Mouse (Mus musculus): ENCODE data around the gene Copg2. TPM values are rescaled to one million over a fixed set of nuclear protein-coding genes. Genes with fewer than 3 reads are reported as not detected.
"Not testable (repeated sequence)": the region's sequence is repeated elsewhere in the genome, so short reads cannot be mapped to it uniquely, and the experiment has no call there.

Copg2 gene
- polyA plus RNA-seq, 1 experiment from 2014 or later: 31.5 TPM

- H3K4me1 ChIP-seq; H3K9me3 ChIP-seq; H3K9ac ChIP-seq; H3K4me3 ChIP-seq (replicated peaks); H3K27me3 ChIP-seq; H3K4me2 ChIP-seq: not testable (repeated sequence)
- peaks cover 36% of the 10 kb centered on the region for H3K36me3 ChIP-seq (replicated peaks)
- ATAC-seq (ENCODE audit: low FRiP score): peak; percentile 88
- peak overlapping the region; percentile 1; the same call in 1 of the 2 replicates for H3K27ac ChIP-seq
- 83% methylated on average over 6 of the region's 6 CpGs for WGBS
Measured at GRCm38 (mm10) chr6:30804389-30805052, 92.1 kb downstream of the Copg2 start.

GRCm38 (mm10) chr6:30802915-30803314 lies 93.7 kb downstream of the Copg2 start:
- not testable (repeated sequence) for H3K9ac ChIP-seq; H3K27ac ChIP-seq; H3K27me3 ChIP-seq; H3K4me3 ChIP-seq (replicated peaks); H3K4me1 ChIP-seq; H3K4me2 ChIP-seq; H3K9me3 ChIP-seq
- H3K36me3 ChIP-seq (replicated peaks): peaks cover 34% of the 10 kb centered on the region
- peak; percentile 49; the same call in 1 of the 2 replicates for ATAC-seq (ENCODE audit: low FRiP score)
- WGBS: 97% methylated on average over 7 of the region's 7 CpGs

- H3K4me3 ChIP-seq (replicated peaks): no peak overlapping the region
- WGBS: 98% methylated on average over 2 of the region's 2 CpGs
Measured at GRCm38 (mm10) chr6:30751209-30751608, 145.4 kb downstream of the Copg2 start.

GRCm38 (mm10) chr6:30750482-30750881 lies 146.1 kb downstream of the Copg2 start:
- Histone ChIP-seq H3K9me3 (no peaks in the 10 kb centered on the region), H3K4me1 (no peaks in the 10 kb centered on the region), H3K27ac (no peak overlapping the region), H3K4me2 (no peak overlapping the region), H3K27me3 (no peaks in the 10 kb centered on the region), H3K36me3 (replicated peaks) (peaks cover 47% of the 10 kb centered on the region), H3K4me3 (replicated peaks) (no peak overlapping the region), H3K9ac (no peak overlapping the region)
- 88% methylated on average over 6 of the region's 6 CpGs for WGBS
- ATAC-seq (ENCODE audit: low FRiP score): no peak

More at GRCm38 (mm10) chr6:30751209-30751608, 145.4 kb downstream of the Copg2 start:
- peaks cover 40% of the 10 kb centered on the region for H3K36me3 ChIP-seq (replicated peaks)
- no peaks in the 10 kb centered on the region for H3K27me3 ChIP-seq
- H3K27ac ChIP-seq: no peak overlapping the region
- H3K4me1 ChIP-seq: no peaks in the 10 kb centered on the region
- H3K9me3 ChIP-seq: no peaks in the 10 kb centered on the region
- H3K9ac ChIP-seq: no peak overlapping the region
- no peak overlapping the region for H3K4me2 ChIP-seq
- ATAC-seq (ENCODE audit: low FRiP score): no peak

- ATAC-seq (ENCODE audit: low FRiP score): no peak
- H3K27me3 ChIP-seq: no peaks in the 10 kb centered on the region
- no peaks in the 10 kb centered on the region for H3K9me3 ChIP-seq
- H3K4me1 ChIP-seq: no peaks in the 10 kb centered on the region
- H3K9ac ChIP-seq: no peak overlapping the region
- no peak overlapping the region for H3K4me2 ChIP-seq
- peaks cover 53% of the 10 kb centered on the region for H3K36me3 ChIP-seq (replicated peaks)
- H3K27ac ChIP-seq: no peak overlapping the region
- no peak overlapping the region for H3K4me3 ChIP-seq (replicated peaks)
- 68% methylated on average over 1 of the region's 1 CpGs for WGBS
Measured at GRCm38 (mm10) chr6:30749892-30750291, 146.7 kb downstream of the Copg2 start.

- no peak overlapping the region for H3K4me3 ChIP-seq (replicated peaks)
- H3K36me3 ChIP-seq (replicated peaks): peaks cover 57% of the 10 kb centered on the region
- H3K27me3 ChIP-seq: no peaks in the 10 kb centered on the region
- H3K9ac ChIP-seq: no peak overlapping the region
- no peak overlapping the region for H3K4me2 ChIP-seq
- no peaks in the 10 kb centered on the region for H3K4me1 ChIP-seq
- H3K27ac ChIP-seq: no peak overlapping the region
- WGBS: 62% methylated on average over 2 of the region's 2 CpGs
- H3K9me3 ChIP-seq: no peaks in the 10 kb centered on the region
- ATAC-seq (ENCODE audit: low FRiP score): peak; percentile 33; the same call in 1 of the 2 replicates
Measured at GRCm38 (mm10) chr6:30749042-30749689, 147.4 kb downstream of the Copg2 start.

GRCm38 (mm10) chr6:30748358-30748910 lies 148.2 kb downstream of the Copg2 start:
- ATAC-seq (ENCODE audit: low FRiP score): no peak

GRCm38 (mm10) chr6:30747631-30748357 lies 148.8 kb downstream of the Copg2 start:
- Histone ChIP-seq H3K27me3 (no peaks in the 10 kb centered on the region), H3K27ac (no peak overlapping the region), H3K36me3 (replicated peaks) (peaks cover 71% of the 10 kb centered on the region), H3K9me3 (no peaks in the 10 kb centered on the region), H3K9ac (no peak overlapping the region), H3K4me2 (no peak overlapping the region), H3K4me1 (no peaks in the 10 kb centered on the region), H3K4me3 (replicated peaks) (no peak overlapping the region)
- WGBS: 76% methylated on average over 7 of the region's 7 CpGs
- ATAC-seq (ENCODE audit: low FRiP score): no peak

More at GRCm38 (mm10) chr6:30748358-30748910, 148.2 kb downstream of the Copg2 start:
- H3K27ac ChIP-seq: no peak overlapping the region
- no peak overlapping the region for H3K4me3 ChIP-seq (replicated peaks)
- H3K9me3 ChIP-seq: no peaks in the 10 kb centered on the region
- 72% methylated on average over 6 of the region's 6 CpGs for WGBS
- H3K9ac ChIP-seq: no peak overlapping the region
- H3K4me2 ChIP-seq: no peak overlapping the region
- H3K36me3 ChIP-seq (replicated peaks): peaks cover 65% of the 10 kb centered on the region
- no peaks in the 10 kb centered on the region for H3K27me3 ChIP-seq
- H3K4me1 ChIP-seq: no peaks in the 10 kb centered on the region

- H3K9ac ChIP-seq: no peak overlapping the region
- H3K9me3 ChIP-seq: no peaks in the 10 kb centered on the region
- peaks cover 2% of the 10 kb centered on the region for H3K4me1 ChIP-seq
- no peak overlapping the region for H3K4me2 ChIP-seq
- H3K27me3 ChIP-seq: no peaks in the 10 kb centered on the region
- 78% methylated on average over 7 of the region's 7 CpGs for WGBS
- H3K27ac ChIP-seq: no peak overlapping the region
- peaks cover 80% of the 10 kb centered on the region for H3K36me3 ChIP-seq (replicated peaks)
- ATAC-seq (ENCODE audit: low FRiP score): no peak
- no peak overlapping the region for H3K4me3 ChIP-seq (replicated peaks)
Measured at GRCm38 (mm10) chr6:30745591-30745990, 151.0 kb downstream of the Copg2 start.

GRCm38 (mm10) chr6:30744846-30745245 lies 151.7 kb downstream of the Copg2 start:
- Histone ChIP-seq H3K4me2 (no peak overlapping the region), H3K27me3 (no peaks in the 10 kb centered on the region), H3K4me3 (replicated peaks) (no peak overlapping the region), H3K36me3 (replicated peaks) (peaks cover 74% of the 10 kb centered on the region), H3K9me3 (no peaks in the 10 kb centered on the region; the same call in 1 of the 2 replicates), H3K4me1 (peaks cover 7% of the 10 kb centered on the region), H3K27ac (no peak overlapping the region), H3K9ac (no peak overlapping the region)
- 83% methylated on average over 10 of the region's 10 CpGs for WGBS
- ATAC-seq (ENCODE audit: low FRiP score): no peak

- Histone ChIP-seq H3K27me3 (no peaks in the 10 kb centered on the region), H3K4me2 (peak overlapping the region; percentile 55), H3K36me3 (replicated peaks) (peaks cover 25% of the 10 kb centered on the region), H3K4me1 (peaks cover 16% of the 10 kb centered on the region), H3K27ac (peak overlapping the region; percentile 94), H3K9me3 (peaks cover 47% of the 10 kb centered on the region), H3K9ac (peak overlapping the region; percentile 75), H3K4me3 (replicated peaks) (peak overlapping the region; percentile 64)
- WGBS: 59% methylated on average over 10 of the region's 10 CpGs
- ATAC-seq (ENCODE audit: low FRiP score): no peak
Measured at GRCm38 (mm10) chr6:30739177-30739747, 157.3 kb downstream of the Copg2 start.

- 57% methylated on average over 20 of the region's 20 CpGs for WGBS
- peaks cover 23% of the 10 kb centered on the region for H3K4me1 ChIP-seq
Measured at GRCm38 (mm10) chr6:30738464-30739006, 158.1 kb downstream of the Copg2 start.

More at GRCm38 (mm10) chr6:30738464-30739006, 158.1 kb downstream of the Copg2 start:
- peak overlapping the region; percentile 64 for H3K4me3 ChIP-seq (replicated peaks)
- peaks cover 47% of the 10 kb centered on the region for H3K9me3 ChIP-seq
- no peak for ATAC-seq (ENCODE audit: low FRiP score)
- peaks cover 17% of the 10 kb centered on the region for H3K36me3 ChIP-seq (replicated peaks)
- peak overlapping the region; percentile 94 for H3K27ac ChIP-seq
- no peaks in the 10 kb centered on the region for H3K27me3 ChIP-seq
- H3K9ac ChIP-seq: peak overlapping the region; percentile 75
- H3K4me2 ChIP-seq: peak overlapping the region; percentile 55
